Mouse (Mus musculus) heart, embryonic 16.5 days (tissue): ENCODE measurements around the gene Olfr33. TPM values are rescaled to one million over a fixed set of nuclear protein-coding genes. Genes with fewer than 3 reads are reported as not detected.

Source experiments
- ATAC-seq: fragments of 200-750 bp; cut with Nextera tagmentation; replicated peaks from 2 replicates; pipeline ENCODE4 v1.8.0; 2017; ENCODE audit warnings: moderate number of reproducible peaks; ENCODE audit not compliant: insufficient read depth, low FRiP score; ENCODE audit errors: extremely low read depth
- H3K27ac ChIP-seq: fragments of 300-500 bp; sonication (generic); 2 replicates; pipeline ENCODE4 v1.5.1; 2014; ENCODE audit warnings: mild to moderate bottlenecking, low read length, control low read depth, moderate library complexity
- H3K27me3 ChIP-seq: fragments of 300-500 bp; sonication (generic); 2 replicates; pipeline ENCODE4 v1.6.1; 2014; ENCODE audit warnings: low read length, mixed read lengths; ENCODE audit not compliant: control insufficient read depth, insufficient read depth
- H3K36me3 ChIP-seq: fragments of 300-500 bp; sonication (generic); 2 replicates; pipeline ENCODE4 v1.6.1; 2014; ENCODE audit not compliant: control insufficient read depth, insufficient read depth
- H3K4me1 ChIP-seq: fragments of 300-500 bp; sonication (generic); 2 replicates; pipeline ENCODE4 v1.6.1; 2014; ENCODE audit warnings: low read length, mixed read lengths; ENCODE audit not compliant: control insufficient read depth, insufficient read depth
- H3K4me2 ChIP-seq: fragments of 300-500 bp; sonication (generic); 2 replicates; pipeline ENCODE4 v1.6.1; 2014; ENCODE audit warnings: low read depth, mild to moderate bottlenecking, control low read depth, low read length
- H3K4me3 ChIP-seq: fragments of 300-500 bp; sonication (generic); 2 replicates; pipeline ENCODE4 v1.5.1; 2014; ENCODE audit warnings: mild to moderate bottlenecking, control low read depth, low read length
- H3K9ac ChIP-seq: fragments of 300-500 bp; sonication (generic); 2 replicates; pipeline ENCODE4 v1.6.1; 2014; ENCODE audit warnings: low read length, control low read depth
- H3K9me3 ChIP-seq: fragments of 300-500 bp; sonication (generic); replicated peaks from 2 replicates; pipeline ENCODE4 v1.6.1; 2016; ENCODE audit warnings: low read length; ENCODE audit not compliant: control insufficient read depth
- WGBS: fragments of 180-500 bp; shearing (Covaris S2); extraction: QIAGEN DNeasy Blood & Tissue Kit; methylation state at CpG from one replicate; pipeline ENCODE4 v1.1.7; 2014; 5-methylcytosine and 5-hydroxymethylcytosine counted together
- polyA plus RNA-seq: library from polyadenylated mRNA; unstranded; fragments of >200 nt; fragmentation: Nextera tagmentation; extraction: Ambion mirVana; gene quantifications from 2 replicates; pipeline ENCODE4 v1.2.1, GENCODE M21; 2015

Olfr33 gene
- polyA plus RNA-seq, 1 experiment from 2014 or later = not detected

DNA sequence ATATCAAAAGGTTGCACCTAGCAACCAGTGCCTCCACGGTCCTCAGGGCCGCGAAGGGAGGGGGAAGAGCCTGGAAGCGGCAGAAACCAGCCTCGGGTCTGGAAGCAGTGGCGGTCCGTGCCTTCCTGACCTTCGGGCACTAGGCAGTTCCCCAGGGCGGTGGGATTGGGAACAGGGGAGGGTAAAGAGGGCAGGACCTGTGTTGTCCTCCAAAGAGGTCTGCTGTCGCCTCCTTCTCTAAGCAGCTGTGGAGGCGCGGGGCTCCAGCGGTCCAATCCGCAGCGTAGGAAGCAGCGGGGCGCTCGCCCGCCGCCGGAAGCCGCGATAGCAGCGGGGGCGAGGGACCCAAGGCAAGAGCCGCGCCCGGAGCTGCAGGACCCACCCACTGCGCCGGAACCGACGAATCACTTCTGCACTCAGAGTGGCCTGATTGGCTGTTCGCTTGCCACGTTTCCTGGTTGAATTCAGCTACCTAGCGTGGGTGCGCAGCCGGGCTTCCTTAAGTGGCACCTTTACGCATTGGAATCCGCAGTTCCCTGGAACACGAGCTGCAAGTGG lies 31.8 kb downstream of the Olfr33 start, which contains the start of gene Trim68:
Trim68 (minus strand) TSS at position 384 of the 558 bp plus-strand sequence.
- Histone ChIP-seq H3K27ac (peak within 1 kb of the TSS; percentile 85), H3K4me1 (0 out of 2 replicates have a peak, but pooled peaks cover 3% of the 10 kb centered on the region), H3K36me3 (peaks cover 8% of the 10 kb centered on the region; the same call in 1 of the 2 replicates), H3K4me2 (peak within 1 kb of the TSS; percentile 74), H3K9me3 (no peaks in the 10 kb centered on the region), H3K4me3 (peak within 1 kb of the TSS; percentile 81), H3K27me3 (no peaks in the 10 kb centered on the region), H3K9ac (peak within 1 kb of the TSS; percentile 91)
- ATAC-seq = peak; percentile 99
- under 1% methylated on average over 40 of the region's 40 CpGs for WGBS

DNA sequence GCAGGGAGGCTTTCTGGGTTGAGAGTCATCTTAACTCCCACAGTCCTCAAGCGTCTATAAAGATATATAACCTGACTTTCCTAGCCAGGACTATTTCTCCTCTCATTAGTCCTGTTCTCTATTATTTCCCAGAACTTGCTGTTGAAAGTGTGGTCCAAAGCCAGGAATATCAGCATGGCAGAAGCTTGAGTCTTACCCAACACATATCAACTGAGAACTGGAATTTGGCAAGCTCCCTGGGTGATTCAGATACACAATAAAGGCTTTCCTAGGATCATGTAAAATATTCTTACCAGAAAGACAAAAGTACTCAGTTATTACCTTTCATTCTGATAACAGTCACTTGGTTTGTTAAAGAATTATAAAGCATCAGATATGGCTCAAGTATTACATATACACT lies 37.0 kb downstream of the Olfr33 start:
- no peak overlapping the region for H3K4me3 ChIP-seq
- H3K27ac ChIP-seq = no peak overlapping the region
- no peak overlapping the region for H3K4me2 ChIP-seq
- ATAC-seq = no peak
- no peak overlapping the region for H3K9ac ChIP-seq
- H3K9me3 ChIP-seq = no peaks in the 10 kb centered on the region
- H3K27me3 ChIP-seq = no peaks in the 10 kb centered on the region
- 73% methylated on average over 1 of the region's 1 CpGs for WGBS
- peaks cover 10% of the 10 kb centered on the region; the same call in 1 of the 2 replicates for H3K36me3 ChIP-seq
- H3K4me1 ChIP-seq = no peaks in the 10 kb centered on the region; the same call in 1 of the 2 replicates

DNA sequence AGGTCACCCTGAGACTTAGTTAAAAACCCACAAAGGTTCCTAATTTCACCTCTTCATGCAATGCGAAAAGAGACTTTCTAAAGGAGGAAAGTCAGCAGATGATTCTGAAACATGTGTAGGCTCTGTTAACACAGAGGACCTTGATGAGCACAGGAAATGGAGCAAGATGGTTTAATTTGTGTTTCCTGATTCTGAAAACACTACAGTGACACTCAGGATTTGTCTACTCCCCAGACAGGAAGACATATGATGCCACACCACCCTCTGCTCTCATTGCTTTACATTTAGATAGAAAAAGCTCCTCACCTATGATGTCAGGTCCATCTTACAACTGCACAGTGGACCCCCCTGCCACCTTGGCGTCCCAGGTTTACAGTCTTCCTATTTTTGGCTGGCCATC lies 42.6 kb downstream of the Olfr33 start:
- Histone ChIP-seq H3K4me2 (no peak overlapping the region), H3K4me1 (no peaks in the 10 kb centered on the region; the same call in 1 of the 2 replicates), H3K36me3 (0 out of 2 replicates have a peak, but pooled peaks cover 2% of the 10 kb centered on the region), H3K4me3 (no peak overlapping the region), H3K9ac (no peak overlapping the region), H3K27me3 (no peaks in the 10 kb centered on the region), H3K27ac (no peak overlapping the region), H3K9me3 (no peaks in the 10 kb centered on the region)
- 75% methylated on average over 2 of the region's 2 CpGs for WGBS
- ATAC-seq = no peak

GRCm38 (mm10) chr7:102665378-102665777 lies 53.5 kb downstream of the Olfr33 start:
- H3K27ac ChIP-seq = no peak overlapping the region
- H3K9me3 ChIP-seq = no peaks in the 10 kb centered on the region
- 30% methylated on average over 2 of the region's 2 CpGs for WGBS
- H3K4me3 ChIP-seq = no peak overlapping the region
- H3K27me3 ChIP-seq = no peaks in the 10 kb centered on the region
- H3K4me2 ChIP-seq = no peak overlapping the region
- no peak overlapping the region for H3K9ac ChIP-seq
- no peaks in the 10 kb centered on the region for H3K36me3 ChIP-seq
- ATAC-seq = no peak
- no peaks in the 10 kb centered on the region for H3K4me1 ChIP-seq

GRCm38 (mm10) chr7:102664599-102664998 lies 54.3 kb downstream of the Olfr33 start, which contains the start of gene Olfr556:
TSS of gene Olfr556 (plus strand) at chr7:102664899.
- Histone ChIP-seq H3K27ac (no peak within 1 kb of the TSS), H3K9ac (no peak within 1 kb of the TSS), H3K4me1 (no peaks in the 10 kb centered on the region), H3K4me3 (no peak within 1 kb of the TSS), H3K4me2 (no peak within 1 kb of the TSS), H3K36me3 (no peaks in the 10 kb centered on the region), H3K27me3 (no peaks in the 10 kb centered on the region), H3K9me3 (no peaks in the 10 kb centered on the region)
- 53% methylated on average over 3 of the region's 3 CpGs for WGBS
- ATAC-seq = no peak

Other genes starting within 250 kb of the Olfr33 start
- gene Olfr543, start 237.4 kb downstream of the Olfr33 start, polyA plus RNA-seq = 0.12 and 0.17 TPM in 2 replicates
- gene Olfr544, start 230.8 kb downstream of the Olfr33 start, polyA plus RNA-seq = 0.04 TPM in 1 of 2 replicates, not detected in the other
- gene Olfr545, start 219.5 kb downstream of the Olfr33 start, polyA plus RNA-seq = not detected in 2 replicates
- gene Olfr547, start 184.3 kb downstream of the Olfr33 start, polyA plus RNA-seq = not detected in 2 replicates
- gene Olfr548-ps1, start 178.2 kb downstream of the Olfr33 start, polyA plus RNA-seq = not detected in 2 replicates
- gene Olfr549, start 169.2 kb downstream of the Olfr33 start, polyA plus RNA-seq = not detected in 2 replicates
- gene Trim21, start 153.6 kb downstream of the Olfr33 start, polyA plus RNA-seq = 0.80 and 0.82 TPM in 2 replicates
- gene Olfr550, start 147.6 kb downstream of the Olfr33 start, polyA plus RNA-seq = not detected in 2 replicates
- not detected in 2 replicates for gene Olfr551, start 127.2 kb downstream of the Olfr33 start, polyA plus RNA-seq
- not detected in 2 replicates for gene Olfr552, start 121.3 kb downstream of the Olfr33 start, polyA plus RNA-seq
- gene Olfr553, start 100.9 kb downstream of the Olfr33 start, polyA plus RNA-seq = not detected in 2 replicates
- gene Olfr554, start 80.6 kb downstream of the Olfr33 start, polyA plus RNA-seq = not detected in 2 replicates
- not detected in 2 replicates for gene Olfr555, start 60.2 kb downstream of the Olfr33 start, polyA plus RNA-seq
- not detected in 2 replicates for gene Olfr556, start 54.2 kb downstream of the Olfr33 start, polyA plus RNA-seq
- 12.3 and 12.4 TPM in 2 replicates for gene Trim68, start 31.7 kb downstream of the Olfr33 start, polyA plus RNA-seq
- gene Olfr557, start 23.2 kb downstream of the Olfr33 start, polyA plus RNA-seq = not detected in 2 replicates
- 1.3 and 1.5 TPM in 2 replicates for gene Olfr558, start 16.9 kb downstream of the Olfr33 start, polyA plus RNA-seq
- not detected in 2 replicates for gene Olfr559, start 8.4 kb upstream of the Olfr33 start, polyA plus RNA-seq
- gene Olfr560, start 40.3 kb upstream of the Olfr33 start, polyA plus RNA-seq = 0.07 TPM in 1 of 2 replicates, not detected in the other
- 0.14 and 0.39 TPM in 2 replicates for gene Olfr78, start 40.4 kb upstream of the Olfr33 start, polyA plus RNA-seq
- gene Olfr561, start 52.2 kb upstream of the Olfr33 start, polyA plus RNA-seq = not detected in 2 replicates
- gene Olfr564, start 84.4 kb upstream of the Olfr33 start, polyA plus RNA-seq = not detected in 2 replicates
- gene Olfr566, start 139.7 kb upstream of the Olfr33 start, polyA plus RNA-seq = not detected in 2 replicates
- not detected in 2 replicates for gene Olfr568, start 158.1 kb upstream of the Olfr33 start, polyA plus RNA-seq
- not detected in 2 replicates for gene Olfr569, start 171.8 kb upstream of the Olfr33 start, polyA plus RNA-seq
- not detected in 2 replicates for gene Olfr570, start 175.5 kb upstream of the Olfr33 start, polyA plus RNA-seq
- gene Olfr571, start 198.5 kb upstream of the Olfr33 start, polyA plus RNA-seq = not detected in 2 replicates
- gene Olfr572, start 205.3 kb upstream of the Olfr33 start, polyA plus RNA-seq = not detected in 2 replicates
- gene Olfr573-ps1, start 223.5 kb upstream of the Olfr33 start, polyA plus RNA-seq = not detected in 2 replicates
- not detected in 2 replicates for gene Olfr574, start 229.4 kb upstream of the Olfr33 start, polyA plus RNA-seq
- not detected in 2 replicates for gene Olfr575, start 239.7 kb upstream of the Olfr33 start, polyA plus RNA-seq
- not detected in 2 replicates for gene Olfr576, start 243.6 kb upstream of the Olfr33 start, polyA plus RNA-seq